Mouse (Mus musculus): ENCODE measurements around the gene Brms1l. TPM values are rescaled to one million over a fixed set of nuclear protein-coding genes. Genes with fewer than 3 reads are reported as not detected.

Brms1l gene
- polyA plus RNA-seq, 1 experiment: 23.1 TPM

DNA sequence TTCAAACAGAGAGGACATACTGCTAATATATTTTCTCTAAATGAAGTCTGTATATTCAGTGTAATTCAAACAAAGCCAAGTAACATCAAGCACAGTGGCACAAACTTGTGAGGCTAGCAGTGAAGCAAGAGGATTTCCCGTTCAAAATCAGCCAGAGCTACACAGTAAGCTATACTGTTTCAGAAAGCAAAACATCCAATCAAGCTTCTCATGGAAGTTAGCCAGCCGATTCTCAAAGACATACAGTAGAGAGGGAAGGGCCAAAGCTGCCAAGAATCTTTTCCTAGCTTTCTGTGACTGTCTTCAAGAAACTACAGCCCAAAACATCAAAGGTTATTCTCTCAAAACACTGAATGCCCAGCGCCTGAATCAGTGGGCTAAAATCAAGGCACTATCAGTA lies 31.1 kb upstream of the Brms1l start:
- H3K36me3 ChIP-seq (ENCODE audit: control insufficient read depth, insufficient read depth): no peaks in the 10 kb centered on the region
- H3K4me2 ChIP-seq (ENCODE audit: low read depth): no peak overlapping the region
- H3K4me3 ChIP-seq: no peak overlapping the region
- TF ChIP-seq E2F4 (IDR thresholded peaks at IDR 0.05; ENCODE audit: insufficient read depth) (no peak), MYOD1 (IDR thresholded peaks at IDR 0.05; ENCODE audit: control insufficient read depth in 1 of 3, insufficient read length in 2 of 3, low read depth in 2 of 3) (no peak)
- no peak overlapping the region for H3ac ChIP-seq (ENCODE audit: control insufficient read depth, insufficient read length)
- H3K27me3 ChIP-seq (ENCODE audit: control insufficient read depth, insufficient read depth, insufficient read length): no peaks in the 10 kb centered on the region
- peaks cover 39% of the 10 kb centered on the region for H3K79me2 ChIP-seq (ENCODE audit: control insufficient read depth, insufficient read depth)

DNA sequence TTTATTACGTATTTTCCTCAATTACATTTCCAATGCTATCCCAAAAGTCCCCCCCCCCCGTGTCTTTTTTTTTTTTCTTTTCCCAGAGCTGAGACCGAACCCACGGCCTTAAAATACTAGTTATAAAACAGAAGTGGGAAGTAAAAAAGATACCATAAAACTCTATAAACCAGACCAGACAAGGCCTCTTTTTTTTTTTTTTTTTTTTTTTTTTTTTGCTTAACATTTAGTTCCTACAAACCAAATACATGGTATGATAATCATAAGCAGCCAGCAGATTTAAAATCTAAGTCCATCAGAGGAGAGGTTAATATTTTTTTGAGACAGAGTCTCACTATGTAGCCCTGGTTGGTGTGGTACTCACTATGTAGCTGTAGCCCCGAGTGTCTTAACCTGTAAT lies 19.6 kb upstream of the Brms1l start:
- TF ChIP-seq TCF12 (IDR thresholded peaks at IDR 0.05; ENCODE audit: insufficient read depth, poor library complexity, severe bottlenecking): no peak
- no peak for TF ChIP-seq MYOG (IDR thresholded peaks at IDR 0.05; ENCODE audit: control insufficient read depth in 1 of 3, insufficient read depth in 1 of 3, insufficient read length in 2 of 3, low read depth in 2 of 3)
- no peak for TF ChIP-seq E2F4 (IDR thresholded peaks at IDR 0.05; ENCODE audit: insufficient read depth)
- TF ChIP-seq POLR2AphosphoS2 (IDR thresholded peaks at IDR 0.05; ENCODE audit: insufficient read length, low read depth): no peak
- no peak for TF ChIP-seq USF1 (IDR thresholded peaks at IDR 0.05; ENCODE audit: low read depth)
- no peak for TF ChIP-seq REST (IDR thresholded peaks at IDR 0.05; ENCODE audit: insufficient read depth, insufficient read length)
- TF ChIP-seq MAX (IDR thresholded peaks at IDR 0.05; ENCODE audit: low read depth): no peak
- TF ChIP-seq SRF (IDR thresholded peaks at IDR 0.05; ENCODE audit: control insufficient read depth, insufficient read length, low read depth): no peak
- TF ChIP-seq MYOD1 (IDR thresholded peaks at IDR 0.05; ENCODE audit: control insufficient read depth in 1 of 3, insufficient read length in 2 of 3, low read depth in 2 of 3): no peak
- no peak for TF ChIP-seq POLR2A (IDR thresholded peaks at IDR 0.05; ENCODE audit: insufficient read length, low read depth)
- no peak for TF ChIP-seq TCF3 (IDR thresholded peaks at IDR 0.05; ENCODE audit: insufficient read length, low read depth)
- TF ChIP-seq CEBPB (IDR thresholded peaks at IDR 0.05; ENCODE audit: insufficient read depth, poor library complexity, severe bottlenecking): no peak
- no peaks in the 10 kb centered on the region for H3K36me3 ChIP-seq (ENCODE audit: control insufficient read depth, insufficient read depth)
- no peak overlapping the region for H3K4me3 ChIP-seq
- H3K4me2 ChIP-seq (ENCODE audit: low read depth): no peak overlapping the region
- no peak overlapping the region for H3ac ChIP-seq (ENCODE audit: control insufficient read depth, insufficient read length)
- no peaks in the 10 kb centered on the region for H3K27me3 ChIP-seq (ENCODE audit: control insufficient read depth, insufficient read depth, insufficient read length)
- H3K79me2 ChIP-seq (ENCODE audit: control insufficient read depth, insufficient read depth): peaks cover 39% of the 10 kb centered on the region

DNA sequence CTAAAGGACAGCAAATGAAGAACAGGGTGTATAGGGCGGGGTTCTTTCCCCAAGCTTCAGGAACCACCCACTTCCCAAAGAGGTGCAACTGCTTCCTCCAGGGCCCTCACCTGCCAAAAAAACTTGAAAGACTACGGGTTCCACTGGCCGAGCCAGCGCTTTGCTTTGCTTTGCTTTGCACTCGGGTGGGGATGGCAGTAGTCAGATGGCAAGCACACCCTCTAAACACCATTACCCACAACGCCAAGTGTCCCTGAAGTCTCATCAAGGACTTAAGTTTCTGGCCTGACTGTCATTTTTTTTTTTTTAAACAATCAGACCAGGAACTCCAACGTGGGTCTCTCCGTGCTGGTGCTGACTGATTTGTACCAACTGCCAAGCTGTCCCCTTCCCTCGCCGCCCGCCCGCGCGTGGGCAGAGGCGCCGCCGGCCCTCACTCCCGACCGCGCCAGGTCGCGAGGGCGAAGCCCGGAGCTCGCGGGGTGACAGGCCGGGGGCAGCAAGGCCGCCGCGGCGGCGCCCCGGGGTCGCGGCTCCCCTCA lies 15.9 kb upstream of the Brms1l start:
- Histone ChIP-seq H3K27me3 (ENCODE audit: control insufficient read depth, insufficient read depth, insufficient read length) (no peaks in the 10 kb centered on the region), H3K36me3 (ENCODE audit: control insufficient read depth, insufficient read depth) (no peaks in the 10 kb centered on the region), H3ac (ENCODE audit: control insufficient read depth, insufficient read length) (peak overlapping the region; percentile 79), H3K4me2 (ENCODE audit: low read depth) (peak overlapping the region; percentile 58), H3K79me2 (ENCODE audit: control insufficient read depth, insufficient read depth) (peaks cover 33% of the 10 kb centered on the region), H3K4me3 (peak overlapping the region; percentile 50)
- TF ChIP-seq MYOD1 (IDR thresholded peaks at IDR 0.05; ENCODE audit: control insufficient read depth in 1 of 3, insufficient read length in 2 of 3, low read depth in 2 of 3) (peak in 1 of 3 experiments; percentile 3), TCF3 (IDR thresholded peaks at IDR 0.05; ENCODE audit: insufficient read length, low read depth) (no peak)

DNA sequence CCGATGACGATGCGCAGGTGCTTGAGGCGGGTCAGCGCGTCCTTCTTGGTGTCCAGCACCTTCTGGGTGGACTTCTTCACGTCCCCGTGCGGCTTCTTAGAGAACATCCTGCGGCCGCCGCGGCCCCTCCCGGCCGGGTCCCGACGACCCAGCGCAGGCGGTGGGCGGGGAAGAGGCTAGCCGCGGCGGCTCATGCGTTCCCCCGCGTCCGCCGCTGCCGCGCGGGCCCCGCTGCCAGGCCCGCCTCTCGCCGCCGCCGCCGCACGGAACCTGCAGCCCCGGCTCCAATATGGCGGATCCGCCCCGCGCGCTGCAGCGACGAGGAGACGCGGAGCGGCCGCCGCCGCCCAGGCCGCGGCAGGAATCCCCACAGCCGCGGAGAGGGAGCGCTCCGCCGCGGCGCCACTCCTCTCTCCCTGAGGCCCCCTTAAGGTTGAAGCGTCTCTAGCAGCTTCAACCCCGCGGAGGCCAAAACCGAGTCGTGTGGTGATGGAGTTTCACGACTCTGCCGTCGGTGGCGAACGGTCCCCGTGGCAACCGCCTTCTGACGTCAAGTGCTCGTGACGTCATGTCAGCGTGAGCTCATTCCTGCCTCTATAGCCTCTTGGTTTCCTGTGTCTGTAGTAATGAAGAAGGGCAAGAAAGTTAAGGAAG lies 15.3 kb upstream of the Brms1l start, which contains the start of gene Ralgapa1:
Gene Ralgapa1 (minus strand): TSS at position 507 of the 654 bp plus-strand sequence.
- Histone ChIP-seq H3K4me2 (ENCODE audit: low read depth) (peak within 1 kb of the TSS; percentile 58), H3ac (ENCODE audit: control insufficient read depth, insufficient read length) (peak within 1 kb of the TSS; percentile 79), H3K4me3 (peak within 1 kb of the TSS; percentile 50), H3K36me3 (ENCODE audit: control insufficient read depth, insufficient read depth) (no peaks in the 10 kb centered on the region), H3K27me3 (ENCODE audit: control insufficient read depth, insufficient read depth, insufficient read length) (no peaks in the 10 kb centered on the region), H3K79me2 (ENCODE audit: control insufficient read depth, insufficient read depth) (peaks cover 27% of the 10 kb centered on the region)
- no peak for TF ChIP-seq TCF12 (IDR thresholded peaks at IDR 0.05; ENCODE audit: insufficient read depth, poor library complexity, severe bottlenecking)
- peak; percentile 52 for TF ChIP-seq POLR2A (IDR thresholded peaks at IDR 0.05; ENCODE audit: insufficient read length, low read depth)
- TF ChIP-seq POLR2AphosphoS2 (IDR thresholded peaks at IDR 0.05; ENCODE audit: insufficient read length, low read depth): peak; percentile 32

DNA sequence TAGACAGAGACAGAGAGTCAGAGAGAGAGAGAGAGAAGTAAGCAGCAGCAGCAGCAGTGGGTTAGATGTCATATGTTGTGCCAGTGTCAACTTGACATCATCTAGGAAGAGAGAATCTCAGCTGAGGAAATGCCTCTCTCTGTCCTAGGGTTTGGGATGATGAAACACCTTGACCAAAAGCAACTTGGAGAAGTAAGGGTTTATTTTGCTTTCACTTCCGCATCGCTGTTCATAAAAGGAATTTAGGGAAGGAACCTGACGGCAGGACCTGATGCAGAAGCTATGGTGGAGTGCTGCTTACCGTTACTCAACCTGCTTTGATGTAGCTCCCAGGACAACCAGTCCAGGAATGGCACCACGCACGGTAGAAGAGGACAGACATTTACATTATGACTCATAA lies 12.1 kb upstream of the Brms1l start:
- Histone ChIP-seq H3K27me3 (ENCODE audit: control insufficient read depth, insufficient read depth, insufficient read length) (no peaks in the 10 kb centered on the region), H3K4me3 (no peak overlapping the region), H3K79me2 (ENCODE audit: control insufficient read depth, insufficient read depth) (peaks cover 12% of the 10 kb centered on the region), H3K4me2 (ENCODE audit: low read depth) (no peak overlapping the region), H3ac (ENCODE audit: control insufficient read depth, insufficient read length) (no peak overlapping the region), H3K36me3 (ENCODE audit: control insufficient read depth, insufficient read depth) (no peaks in the 10 kb centered on the region)
- TF ChIP-seq E2F4 (IDR thresholded peaks at IDR 0.05; ENCODE audit: insufficient read depth) (no peak), REST (IDR thresholded peaks at IDR 0.05; ENCODE audit: insufficient read depth, insufficient read length) (no peak), MAX (IDR thresholded peaks at IDR 0.05; ENCODE audit: low read depth) (no peak), TCF3 (IDR thresholded peaks at IDR 0.05; ENCODE audit: insufficient read length, low read depth) (no peak), MYOG (IDR thresholded peaks at IDR 0.05; ENCODE audit: control insufficient read depth in 1 of 3, insufficient read depth in 1 of 3, insufficient read length in 2 of 3, low read depth in 2 of 3) (no peak), POLR2AphosphoS2 (IDR thresholded peaks at IDR 0.05; ENCODE audit: insufficient read length, low read depth) (no peak), MYOD1 (IDR thresholded peaks at IDR 0.05; ENCODE audit: control insufficient read depth in 1 of 3, insufficient read length in 2 of 3, low read depth in 2 of 3) (no peak), CEBPB (IDR thresholded peaks at IDR 0.05; ENCODE audit: insufficient read depth, poor library complexity, severe bottlenecking) (no peak), TCF12 (IDR thresholded peaks at IDR 0.05; ENCODE audit: insufficient read depth, poor library complexity, severe bottlenecking) (no peak)
